Mouse (Mus musculus): Measurements from ENCODE around the gene Tas2r109. TPM values are rescaled to one million over a fixed set of nuclear protein-coding genes. Genes with fewer than 3 reads are reported as not detected.

Gene Tas2r109
- not detected for total RNA-seq (2023)

GRCm38 (mm10) chr6:132980865-132981264 is at the start of gene Tas2r109:
Gene Tas2r109 (minus strand): TSS chr6:132980965.

GRCm38 (mm10) chr6:132957819-132958218 is 22.9 kb downstream of the Tas2r109 start, which contains the start of gene Tas2r131:
Gene Tas2r131 (minus strand): TSS chr6:132957919.

GRCm38 (mm10) chr6:132950802-132951201 is 30.0 kb downstream of the Tas2r109 start, which contains the start of gene Tas2r129:
Gene Tas2r129 (plus strand): TSS chr6:132951102.

Other genes with a start within 250 kb of the Tas2r109 start
- gene Tas2r115, start 242.9 kb downstream of the Tas2r109 start, total RNA-seq (2023) = not detected
- gene Tas2r124, start 226.2 kb downstream of the Tas2r109 start, total RNA-seq (2023) = not detected
- not detected for gene Tas2r102, start 218.8 kb downstream of the Tas2r109 start, total RNA-seq (2023)
- not detected for gene Tas2r136, start 202.8 kb downstream of the Tas2r109 start, total RNA-seq (2023)
- not detected for gene Tas2r117, start 178.1 kb downstream of the Tas2r109 start, total RNA-seq (2023)
- gene Tas2r123, start 133.8 kb downstream of the Tas2r109 start, total RNA-seq (2023) = not detected
- not detected for gene Tas2r116, start 125.5 kb downstream of the Tas2r109 start, total RNA-seq (2023)
- gene Tas2r110, start 113.0 kb downstream of the Tas2r109 start, total RNA-seq (2023) = not detected
- gene Tas2r113, start 88.0 kb downstream of the Tas2r109 start, total RNA-seq (2023) = not detected
- not detected for gene Tas2r125, start 71.3 kb downstream of the Tas2r109 start, total RNA-seq (2023)
- not detected for gene Tas2r129, start 29.9 kb downstream of the Tas2r109 start, total RNA-seq (2023)
- not detected for gene Tas2r131, start 23.0 kb downstream of the Tas2r109 start, total RNA-seq (2023)
- gene Tas2r103, start 56.1 kb upstream of the Tas2r109 start, total RNA-seq (2023) = not detected
- gene Tas2r140, start 74.9 kb upstream of the Tas2r109 start, total RNA-seq (2023) = not detected
- 10 to 100 TPM; 18.4 to 19.1 TPM for gene Smim10l1, start 123.9 kb upstream of the Tas2r109 start, total RNA-seq (2023)